9 mouse cellular contexts compared by ENCODE assay signal in the genomic region with DNA sequence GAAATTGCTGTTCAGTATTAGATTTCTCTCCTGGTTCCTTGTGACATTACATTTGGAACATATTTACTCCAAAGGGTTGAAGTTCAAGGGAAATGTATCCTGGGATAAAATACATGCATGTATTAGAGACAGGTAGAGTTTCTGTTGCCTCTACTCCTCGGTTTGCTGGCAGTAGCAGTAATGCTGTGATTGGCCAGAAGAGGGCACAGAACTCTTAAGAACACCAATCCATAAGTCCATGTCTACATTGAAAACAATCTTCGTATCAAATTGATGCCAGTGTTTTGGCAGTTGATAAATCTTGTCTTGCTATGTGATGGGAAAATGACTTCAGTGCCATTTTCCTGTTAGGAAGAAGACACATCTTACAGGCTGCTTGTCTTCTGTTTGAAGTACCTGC.
DNase-seq lines count a peak whose midpoint lies in the region; ATAC-seq and TF ChIP-seq lines count a peak whose summit lies in the region.
"Had no signal": no experiment of that assay in that cellular context is flagged by ENCODE, and none has a peak within 500 bp of the region (broad histone marks: within the 10 kb centered on the region; RNA-seq: fewer than 3 reads in every experiment).

No protein-coding gene starts in this region.

- peak; percentile 73 for TF ChIP-seq CTCF in midbrain, postnatal 0 days (IDR thresholded peaks at IDR 0.05)

- WGBS in midbrain, postnatal 0 days: 68% methylated on average over 2 of the region's 2 CpGs
- WGBS in midbrain, embryonic 15.5 days: 73% methylated on average over 2 of the region's 2 CpGs
- 76% methylated on average over 2 of the region's 2 CpGs for WGBS in embryonic facial prominence, embryonic 11.5 days
- WGBS in forebrain, embryonic 12.5 days: 70% methylated on average over 2 of the region's 2 CpGs

- H3K36me3 ChIP-seq in midbrain, postnatal 0 days (ENCODE audit: insufficient read depth, low read length): peaks cover 42% of the 10 kb centered on the region
- H3K36me3 ChIP-seq in midbrain, embryonic 15.5 days (replicated peaks): peaks cover 43% of the 10 kb centered on the region
- no peaks in the 10 kb centered on the region; the same call in none of the 2 replicates for H3K36me3 ChIP-seq in embryonic facial prominence, embryonic 11.5 days (replicated peaks; ENCODE audit: control insufficient read depth, insufficient read depth, low read depth, low read length)
- H3K36me3 ChIP-seq in forebrain, embryonic 12.5 days (replicated peaks): peaks cover 46% of the 10 kb centered on the region

- ATAC-seq in midbrain, postnatal 0 days (ENCODE audit: low FRiP score): no peak
- ATAC-seq in midbrain, embryonic 15.5 days (replicated peaks): no peak
- no peak for ATAC-seq in embryonic facial prominence, embryonic 11.5 days (replicated peaks; ENCODE audit: insufficient number of reproducible peaks, low FRiP score, low TSS enrichment, low read depth)
- no peak for ATAC-seq in forebrain, embryonic 12.5 days (ENCODE audit: low FRiP score)

- no peaks in the 10 kb centered on the region for H3K27me3 ChIP-seq in midbrain, postnatal 0 days (ENCODE audit: insufficient read depth, low read length)
- no peaks in the 10 kb centered on the region for H3K27me3 ChIP-seq in midbrain, embryonic 15.5 days (replicated peaks)
- no peaks in the 10 kb centered on the region for H3K27me3 ChIP-seq in embryonic facial prominence, embryonic 11.5 days (ENCODE audit: control insufficient read depth, insufficient read depth, low read length)
- no peaks in the 10 kb centered on the region for H3K27me3 ChIP-seq in forebrain, embryonic 12.5 days
- H3K27me3 ChIP-seq: midbrain, embryonic 12.5 days had no signal

- H3K9ac ChIP-seq in midbrain, postnatal 0 days (replicated peaks; ENCODE audit: low read length, poor library complexity, severe bottlenecking): no peak overlapping the region
- H3K9ac ChIP-seq in midbrain, embryonic 15.5 days: no peak overlapping the region
- no peak overlapping the region for H3K9ac ChIP-seq in embryonic facial prominence, embryonic 11.5 days (replicated peaks; ENCODE audit: low read length)
- H3K9ac ChIP-seq in forebrain, embryonic 12.5 days: no peak overlapping the region
- H3K9ac ChIP-seq: midbrain, embryonic 12.5 days had no signal

- H3K27ac ChIP-seq in midbrain, postnatal 0 days (ENCODE audit: low read depth, low read length): no peak overlapping the region
- H3K27ac ChIP-seq in midbrain, embryonic 15.5 days: no peak overlapping the region
- no peak overlapping the region for H3K27ac ChIP-seq in embryonic facial prominence, embryonic 11.5 days (replicated peaks; ENCODE audit: low read depth, low read length)
- H3K27ac ChIP-seq in forebrain, embryonic 12.5 days: no peak overlapping the region
- H3K27ac ChIP-seq: midbrain, embryonic 12.5 days had no signal

- no peak overlapping the region for H3K4me2 ChIP-seq in midbrain, postnatal 0 days (ENCODE audit: low read depth, low read length, poor library complexity, severe bottlenecking)
- no peak overlapping the region for H3K4me2 ChIP-seq in midbrain, embryonic 15.5 days
- H3K4me2 ChIP-seq in embryonic facial prominence, embryonic 11.5 days (ENCODE audit: low read depth, low read length): no peak overlapping the region
- H3K4me2 ChIP-seq in forebrain, embryonic 12.5 days: no peak overlapping the region
- H3K4me2 ChIP-seq: midbrain, embryonic 12.5 days had no signal

- no peak overlapping the region for H3K4me3 ChIP-seq in midbrain, postnatal 0 days (ENCODE audit: low read depth, low read length)
- no peak overlapping the region for H3K4me3 ChIP-seq in midbrain, embryonic 15.5 days
- H3K4me3 ChIP-seq in embryonic facial prominence, embryonic 11.5 days (ENCODE audit: low read depth, low read length): no peak overlapping the region
- H3K4me3 ChIP-seq in forebrain, embryonic 12.5 days (replicated peaks): no peak overlapping the region
- H3K4me3 ChIP-seq: midbrain, embryonic 12.5 days had no signal

- no peaks in the 10 kb centered on the region for H3K4me1 ChIP-seq in midbrain, postnatal 0 days (ENCODE audit: insufficient read depth, low read length)
- H3K4me1 ChIP-seq in midbrain, embryonic 15.5 days: no peaks in the 10 kb centered on the region
- no peaks in the 10 kb centered on the region for H3K4me1 ChIP-seq in embryonic facial prominence, embryonic 11.5 days (ENCODE audit: control insufficient read depth, insufficient read depth, low read length)
- no peaks in the 10 kb centered on the region for H3K4me1 ChIP-seq in forebrain, embryonic 12.5 days
- H3K4me1 ChIP-seq: midbrain, embryonic 12.5 days had no signal

- DNase-seq in frontal cortex, postnatal 36 days (ENCODE audit: low spot score in 2 of 2): peak; percentile 35 to 67
- no peak for DNase-seq in frontal cortex, postnatal 25 days (ENCODE audit: low spot score in 2 of 2)
- peak; percentile 49 for DNase-seq in midbrain, postnatal 0 days (ENCODE audit: low spot score)
- DNase-seq in embryonic facial prominence, embryonic 11.5 days (ENCODE audit: low spot score): peak; percentile 51
- peak; percentile 62 for DNase-seq in retina, embryonic 14.5 days (ENCODE audit: low spot score)
- DNase-seq in testis, postnatal 14 days (ENCODE audit: low spot score): no peak

- no peaks in the 10 kb centered on the region for H3K9me3 ChIP-seq in midbrain, postnatal 0 days (ENCODE audit: low read length)
- no peaks in the 10 kb centered on the region for H3K9me3 ChIP-seq in midbrain, embryonic 15.5 days
- H3K9me3 ChIP-seq in embryonic facial prominence, embryonic 11.5 days (replicated peaks; ENCODE audit: control insufficient read depth, low read length): no peaks in the 10 kb centered on the region
- no peaks in the 10 kb centered on the region for H3K9me3 ChIP-seq in forebrain, embryonic 12.5 days
- H3K9me3 ChIP-seq: midbrain, embryonic 12.5 days had no signal

Comparison
In these comparisons a context has a peak if more than half of its experiments do, and no peak if none do; other contexts are left out.
1. DNase-seq: peak in frontal cortex, postnatal 36 days (2 of 2), midbrain, postnatal 0 days (single experiment), embryonic facial prominence, embryonic 11.5 days (single experiment) and retina, embryonic 14.5 days (single experiment); none in frontal cortex, postnatal 25 days (0 of 2) and testis, postnatal 14 days (single experiment).